Mouse (Mus musculus) liver, embryonic 11.5 days (tissue): ENCODE data around the gene Tspan18. TPM values are rescaled to one million over a fixed set of nuclear protein-coding genes. Genes with fewer than 3 reads are reported as not detected.

ENCODE experiments used
- ATAC-seq: fragments of 200-750 bp; cut with Nextera tagmentation; replicated peaks from 2 replicates; pipeline ENCODE4 v1.8.0; 2017; ENCODE audit warnings: moderate number of reproducible peaks, mild to moderate bottlenecking, moderate TSS enrichment, moderate library complexity; ENCODE audit not compliant: low FRiP score
- DNase-seq: peaks from one replicate; pipeline ENCODE4 v3.0.0-alpha.2; 2017; ENCODE audit warnings: low spot score
- H3K27ac ChIP-seq: fragments of 300-500 bp; sonication (generic); 2 replicates; pipeline ENCODE4 v1.5.1; 2014; ENCODE audit warnings: mild to moderate bottlenecking, low read depth, low read length, control low read depth
- H3K27me3 ChIP-seq: fragments of 300-500 bp; sonication (generic); replicated peaks from 2 replicates; pipeline ENCODE4 v1.6.1; 2014; ENCODE audit warnings: low read length, mixed read lengths; ENCODE audit not compliant: control insufficient read depth, insufficient read depth
- H3K36me3 ChIP-seq: fragments of 300-500 bp; sonication (generic); 2 replicates; pipeline ENCODE4 v1.6.1; 2014; ENCODE audit warnings: mild to moderate bottlenecking, low read length, moderate library complexity, mixed read lengths; ENCODE audit not compliant: control insufficient read depth, insufficient read depth
- H3K4me1 ChIP-seq: fragments of 300-500 bp; sonication (generic); replicated peaks from 2 replicates; pipeline ENCODE4 v1.6.1; 2014; ENCODE audit warnings: low read length, mixed read lengths; ENCODE audit not compliant: control insufficient read depth, insufficient read depth
- H3K4me2 ChIP-seq: fragments of 300-500 bp; sonication (generic); 2 replicates; pipeline ENCODE4 v1.6.1; 2014; ENCODE audit warnings: mild to moderate bottlenecking, control low read depth, moderate library complexity
- H3K4me3 ChIP-seq: fragments of 300-500 bp; sonication (generic); 2 replicates; pipeline ENCODE4 v1.5.1; 2014; ENCODE audit warnings: low read depth, low read length, control low read depth
- H3K9ac ChIP-seq: fragments of 300-500 bp; sonication (generic); 2 replicates; pipeline ENCODE4 v1.6.1; 2014; ENCODE audit warnings: low read depth, low read length, control low read depth
- H3K9me3 ChIP-seq: fragments of 300-500 bp; sonication (generic); 2 replicates; pipeline ENCODE4 v1.6.1; 2016; ENCODE audit warnings: low read length, inconsistent platforms, mixed read lengths; ENCODE audit not compliant: control insufficient read depth
- WGBS: fragments of 180-500 bp; shearing (Covaris S2); extraction: QIAGEN DNeasy Blood & Tissue Kit; methylation state at CpG from one replicate; pipeline ENCODE4 v1.1.7; 2014; 5-methylcytosine and 5-hydroxymethylcytosine counted together
- polyA plus RNA-seq: library from polyadenylated mRNA; unstranded; fragments of >200 nt; fragmentation: Nextera tagmentation; extraction: Ambion mirVana; gene quantifications from 2 replicates; pipeline ENCODE4 v1.2.1, GENCODE M21; 2014

Tspan18 gene
- polyA plus RNA-seq, 1 experiment from 2014 or later: 19.5 TPM

GRCm38 (mm10) chr2:93352915-93353685 is 18.8 kb upstream of the Tspan18 start:
- no peaks in the 10 kb centered on the region for H3K27me3 ChIP-seq
- no peaks in the 10 kb centered on the region for H3K9me3 ChIP-seq
- peak overlapping the region; percentile 42; the same call in 1 of the 2 replicates for H3K9ac ChIP-seq
- ATAC-seq: peak; percentile 21; the same call in 1 of the 2 replicates
- peaks cover 43% of the 10 kb centered on the region for H3K4me1 ChIP-seq
- no peaks in the 10 kb centered on the region for H3K36me3 ChIP-seq
- peak overlapping the region; percentile 19 for H3K4me3 ChIP-seq
- H3K27ac ChIP-seq: peak overlapping the region; percentile 80
- WGBS: 45% methylated on average over 8 of the region's 8 CpGs
- peak overlapping the region; percentile 55 for H3K4me2 ChIP-seq
- DNase-seq: no peak

- H3K4me2 ChIP-seq: no peak overlapping the region
- no peaks in the 10 kb centered on the region for H3K9me3 ChIP-seq
- no peak overlapping the region for H3K4me3 ChIP-seq
- H3K27me3 ChIP-seq: no peaks in the 10 kb centered on the region
- no peak for ATAC-seq
- H3K9ac ChIP-seq: no peak overlapping the region
- WGBS: 60% methylated on average over 7 of the region's 7 CpGs
- H3K4me1 ChIP-seq: peaks cover 46% of the 10 kb centered on the region
- DNase-seq: no peak
- no peaks in the 10 kb centered on the region for H3K36me3 ChIP-seq
- H3K27ac ChIP-seq: no peak overlapping the region
Observed at GRCm38 (mm10) chr2:93351352-93351751, 17.0 kb upstream of the Tspan18 start.

DNA sequence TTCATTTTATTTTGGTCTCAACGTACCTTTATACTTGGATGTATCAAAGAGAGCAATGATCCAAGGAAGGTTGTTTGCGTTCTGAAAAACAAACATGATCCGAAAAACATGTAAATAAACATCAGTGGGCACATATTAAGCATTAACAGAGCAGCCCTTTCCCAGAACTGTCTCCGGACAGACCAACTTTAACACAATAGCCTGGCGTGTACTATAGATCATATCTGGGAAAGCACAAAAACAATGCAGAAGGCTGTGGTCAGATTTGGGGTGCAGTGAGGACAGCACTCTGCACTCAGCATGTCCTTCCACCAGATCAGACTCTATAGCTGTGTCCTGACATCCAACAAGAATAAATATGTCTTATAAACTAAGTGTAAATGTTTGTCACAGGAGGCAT is 12.7 kb upstream of the Tspan18 start:
- 74% methylated on average over 5 of the region's 5 CpGs for WGBS

GRCm38 (mm10) chr2:93346609-93347008 is 12.3 kb upstream of the Tspan18 start:
- no peaks in the 10 kb centered on the region for H3K36me3 ChIP-seq
- no peak overlapping the region for H3K9ac ChIP-seq
- no peak for ATAC-seq
- no peak overlapping the region for H3K27ac ChIP-seq
- H3K27me3 ChIP-seq: no peaks in the 10 kb centered on the region
- H3K9me3 ChIP-seq: no peaks in the 10 kb centered on the region
- 28% methylated on average over 6 of the region's 6 CpGs for WGBS
- no peak overlapping the region for H3K4me3 ChIP-seq
- DNase-seq: no peak
- H3K4me1 ChIP-seq: peaks cover 19% of the 10 kb centered on the region
- no peak overlapping the region for H3K4me2 ChIP-seq

More for the DNA sequence above, 12.7 kb upstream of the Tspan18 start:
- no peak for ATAC-seq
- no peak for DNase-seq
- H3K36me3 ChIP-seq: no peaks in the 10 kb centered on the region
- no peak overlapping the region for H3K4me2 ChIP-seq
- no peaks in the 10 kb centered on the region for H3K27me3 ChIP-seq
- no peak overlapping the region for H3K4me3 ChIP-seq
- no peak overlapping the region for H3K9ac ChIP-seq
- no peak overlapping the region for H3K27ac ChIP-seq
- H3K4me1 ChIP-seq: peaks cover 23% of the 10 kb centered on the region
- H3K9me3 ChIP-seq: no peaks in the 10 kb centered on the region

- H3K4me3 ChIP-seq: no peak overlapping the region
- no peaks in the 10 kb centered on the region for H3K36me3 ChIP-seq
- DNase-seq (no peak), ATAC-seq (peak; percentile 44; the same call in 1 of the 2 replicates)
- 0 out of 2 replicates have a peak overlapping the region, but pooled peaks have one; percentile 8 for H3K27ac ChIP-seq
- no peaks in the 10 kb centered on the region for H3K27me3 ChIP-seq
- H3K4me1 ChIP-seq: peaks cover 19% of the 10 kb centered on the region
- no peak overlapping the region for H3K9ac ChIP-seq
- H3K4me2 ChIP-seq: no peak overlapping the region
- no peaks in the 10 kb centered on the region for H3K9me3 ChIP-seq
- 20% methylated on average over 5 of the region's 5 CpGs for WGBS
Observed at GRCm38 (mm10) chr2:93345663-93346268, 11.5 kb upstream of the Tspan18 start.

GRCm38 (mm10) chr2:93339373-93340106 is 5.2 kb upstream of the Tspan18 start:
- Histone ChIP-seq H3K4me1 (peaks cover 5% of the 10 kb centered on the region; the same call in 1 of the 2 replicates), H3K4me2 (no peak overlapping the region), H3K27ac (no peak overlapping the region), H3K27me3 (no peaks in the 10 kb centered on the region), H3K9ac (no peak overlapping the region), H3K36me3 (no peaks in the 10 kb centered on the region), H3K9me3 (no peaks in the 10 kb centered on the region), H3K4me3 (no peak overlapping the region)
- ATAC-seq: no peak
- WGBS: 78% methylated on average over 9 of the region's 9 CpGs
- no peak for DNase-seq

- DNase-seq (no peak), ATAC-seq (no peak)
- no peaks in the 10 kb centered on the region; the same call in 1 of the 2 replicates for H3K27me3 ChIP-seq
- no peak overlapping the region for H3K4me3 ChIP-seq
- no peaks in the 10 kb centered on the region for H3K9me3 ChIP-seq
- H3K9ac ChIP-seq: no peak overlapping the region
- H3K4me1 ChIP-seq: peaks cover 5% of the 10 kb centered on the region; the same call in 1 of the 2 replicates
- no peak overlapping the region for H3K4me2 ChIP-seq
- H3K27ac ChIP-seq: no peak overlapping the region
- H3K36me3 ChIP-seq: no peaks in the 10 kb centered on the region
- 85% methylated on average over 11 of the region's 11 CpGs for WGBS
Observed at GRCm38 (mm10) chr2:93335996-93336395, 1.7 kb upstream of the Tspan18 start.

GRCm38 (mm10) chr2:93333241-93333816 is 976 bp downstream of the Tspan18 start:
- H3K27ac ChIP-seq: peak overlapping the region; percentile 38; the same call in 1 of the 2 replicates
- H3K9ac ChIP-seq: peak overlapping the region; percentile 69
- ATAC-seq: peak; percentile 55

More at GRCm38 (mm10) chr2:93333241-93333816, 976 bp downstream of the Tspan18 start:
- Histone ChIP-seq H3K27me3 (no peaks in the 10 kb centered on the region; the same call in 1 of the 2 replicates), H3K4me3 (peak overlapping the region; percentile 72), H3K36me3 (no peaks in the 10 kb centered on the region), H3K9me3 (no peaks in the 10 kb centered on the region), H3K4me1 (peaks cover 5% of the 10 kb centered on the region; the same call in 1 of the 2 replicates), H3K4me2 (peak overlapping the region; percentile 100)
- WGBS: 2% methylated on average over 29 of the region's 29 CpGs
- DNase-seq: peak; percentile 88
